Mouse (Mus musculus): ENCODE results near the gene Snx25. TPM values are rescaled to one million over a fixed set of nuclear protein-coding genes. Genes with fewer than 3 reads are reported as not detected.

Snx25 gene
- total and polyA plus RNA-seq, 2 experiments from 2014 or later, result 8.4 to 36.9 TPM

DNA sequence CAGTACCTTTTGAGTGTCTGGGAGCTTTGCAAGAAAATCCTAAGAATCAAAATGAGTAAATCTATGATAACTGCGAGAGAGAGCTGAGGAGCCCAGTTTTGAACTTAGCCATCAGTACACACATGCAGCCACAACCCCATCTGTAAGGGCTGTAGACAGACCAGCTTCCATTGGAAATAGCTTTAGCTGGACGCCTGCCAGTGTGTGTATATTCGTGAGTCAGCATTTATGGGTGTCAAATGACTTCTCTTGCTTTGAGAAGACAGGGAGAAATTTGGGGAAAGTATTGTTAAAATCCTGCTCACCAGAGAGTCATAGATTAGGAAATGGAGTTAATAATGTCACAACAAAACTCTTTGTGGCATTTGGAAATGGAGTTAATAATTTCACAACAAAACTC, 165.3 kb downstream of the Snx25 start:
- H3K4me3 ChIP-seq (ENCODE audit: low read length), result no peak overlapping the region
- H3K4me2 ChIP-seq (ENCODE audit: low read depth, low read length), result no peak overlapping the region
- H3K27me3 ChIP-seq (ENCODE audit: insufficient read depth, low read length), result no peaks in the 10 kb centered on the region
- WGBS, result 81% methylated on average over 3 of the region's 3 CpGs
- DNase-seq (ENCODE audit: low spot score) (no peak), ATAC-seq (no peak)
- TF ChIP-seq CTCF (IDR thresholded peaks at IDR 0.05; ENCODE audit: low read depth), result no peak
- H3K27ac ChIP-seq, result no peak overlapping the region
- H3K36me3 ChIP-seq (ENCODE audit: insufficient read depth, low read length), result peaks cover 16% of the 10 kb centered on the region
- H3K4me1 ChIP-seq (ENCODE audit: insufficient read depth, low read length), result no peaks in the 10 kb centered on the region
- H3K9ac ChIP-seq (replicated peaks; ENCODE audit: low read length), result no peak overlapping the region
- no peaks in the 10 kb centered on the region for H3K9me3 ChIP-seq (ENCODE audit: low read length)

Other genes starting within 250 kb of the Snx25 start
- gene Ccdc110, start 217.5 kb downstream of the Snx25 start, total RNA-seq (2014; rRNA removed), result not detected in 2 replicates
- 0.19 and 0.21 TPM in 2 replicates for gene Ccdc110, start 217.5 kb downstream of the Snx25 start, polyA plus RNA-seq (2015; fragmentation: Nextera tagmentation; extraction: Ambion mirVana)
- 0.79 and 4.3 TPM in 2 replicates for gene 1700029J07Rik, start 176.9 kb downstream of the Snx25 start, total RNA-seq (2014; rRNA removed)
- 5.2 and 5.4 TPM in 2 replicates for gene 1700029J07Rik, start 176.9 kb downstream of the Snx25 start, polyA plus RNA-seq (2015; fragmentation: Nextera tagmentation; extraction: Ambion mirVana)
- gene Ufsp2, start 176.6 kb downstream of the Snx25 start, total RNA-seq (2014; rRNA removed), result 31.2 and 33.0 TPM in 2 replicates
- 60.7 and 66.1 TPM in 2 replicates for gene Ufsp2, start 176.6 kb downstream of the Snx25 start, polyA plus RNA-seq (2015; fragmentation: Nextera tagmentation; extraction: Ambion mirVana)
- gene Lrp2bp, start 152.9 kb downstream of the Snx25 start, total RNA-seq (2014; rRNA removed), result 0.10 TPM in 1 of 2 replicates, not detected in the other
- gene Lrp2bp, start 152.9 kb downstream of the Snx25 start, polyA plus RNA-seq (2015; fragmentation: Nextera tagmentation; extraction: Ambion mirVana), result 0.23 and 0.33 TPM in 2 replicates
- gene Ankrd37, start 146.5 kb downstream of the Snx25 start, total RNA-seq (2014; rRNA removed), result 9.6 and 9.9 TPM in 2 replicates
- 14.1 and 15.5 TPM in 2 replicates for gene Ankrd37, start 146.5 kb downstream of the Snx25 start, polyA plus RNA-seq (2015; fragmentation: Nextera tagmentation; extraction: Ambion mirVana)
- gene Cfap97, start 388 bp downstream of the Snx25 start, total RNA-seq (2014; rRNA removed), result 15.1 and 15.2 TPM in 2 replicates
- gene Cfap97, start 388 bp downstream of the Snx25 start, polyA plus RNA-seq (2015; fragmentation: Nextera tagmentation; extraction: Ambion mirVana), result 26.8 and 28.0 TPM in 2 replicates
- gene Slc25a4, start 59.1 kb upstream of the Snx25 start, total RNA-seq (2014; rRNA removed), result 1,071 and 1,180 TPM in 2 replicates
- 1,213 and 1,215 TPM in 2 replicates for gene Slc25a4, start 59.1 kb upstream of the Snx25 start, polyA plus RNA-seq (2015; fragmentation: Nextera tagmentation; extraction: Ambion mirVana)
- gene Helt, start 142.5 kb upstream of the Snx25 start, total RNA-seq (2014; rRNA removed), result 0.52 TPM in 1 of 2 replicates, not detected in the other
- 0.11 and 0.15 TPM in 2 replicates for gene Helt, start 142.5 kb upstream of the Snx25 start, polyA plus RNA-seq (2015; fragmentation: Nextera tagmentation; extraction: Ambion mirVana)

Data from hindbrain, postnatal 0 days (tissue).